Mouse (Mus musculus) lung, postnatal 4 days (tissue): Measurements from ENCODE around the gene Gm13290.
"Not testable (repeated sequence)": the region's sequence is repeated elsewhere in the genome, so short reads cannot be mapped to it uniquely, and the experiment has no call there.

Experiments used
- DNase-seq, 2 experiments: peaks; one replicate each; pipeline ENCODE4 v3.0.0; 2021

Gene Gm13290

DNA sequence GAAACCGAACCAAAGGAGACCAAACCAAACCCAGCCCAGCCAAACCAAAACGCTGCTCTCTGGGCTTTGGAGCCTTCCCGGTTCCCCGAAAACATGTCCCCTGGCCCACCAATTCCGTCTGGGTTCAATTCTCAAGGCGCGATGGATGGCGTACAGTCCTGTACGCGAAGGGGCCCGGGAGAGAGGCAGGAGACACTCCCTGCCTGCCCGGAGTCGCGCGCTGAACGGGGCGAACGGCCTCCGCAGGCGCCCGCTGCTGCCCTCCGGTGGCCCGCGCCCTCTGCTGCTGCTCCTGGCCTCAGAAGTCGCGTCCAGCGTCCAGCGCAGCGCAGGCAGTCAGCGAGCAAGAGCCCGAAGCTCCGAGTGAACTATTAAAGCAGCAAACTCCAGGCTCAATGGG is at the start of gene Gm13290:
Gm13290 (plus strand) TSS at position 301 of the 400 bp plus-strand sequence.
- not testable (repeated sequence) for DNase-seq

DNA sequence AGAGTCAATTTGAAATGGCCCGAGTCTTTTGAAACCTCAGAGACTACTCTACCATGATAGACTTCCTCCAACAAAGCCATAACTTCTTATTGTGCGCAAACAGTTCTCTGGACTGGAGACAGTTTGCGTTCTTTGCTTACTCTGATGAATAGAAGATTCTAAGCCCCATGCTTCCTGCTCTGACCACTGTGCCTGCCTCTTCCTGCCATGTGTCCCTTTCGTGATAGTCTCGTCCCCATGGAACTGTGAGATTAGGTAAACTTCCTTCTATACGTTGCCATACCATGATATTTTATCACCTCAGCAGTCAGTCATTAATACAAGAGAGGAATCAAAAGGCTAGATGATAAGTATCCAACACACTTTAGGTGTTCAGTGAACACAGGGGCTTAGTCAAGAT is 46.9 kb upstream of the Gm13290 start:
- DNase-seq: no peak

DNA sequence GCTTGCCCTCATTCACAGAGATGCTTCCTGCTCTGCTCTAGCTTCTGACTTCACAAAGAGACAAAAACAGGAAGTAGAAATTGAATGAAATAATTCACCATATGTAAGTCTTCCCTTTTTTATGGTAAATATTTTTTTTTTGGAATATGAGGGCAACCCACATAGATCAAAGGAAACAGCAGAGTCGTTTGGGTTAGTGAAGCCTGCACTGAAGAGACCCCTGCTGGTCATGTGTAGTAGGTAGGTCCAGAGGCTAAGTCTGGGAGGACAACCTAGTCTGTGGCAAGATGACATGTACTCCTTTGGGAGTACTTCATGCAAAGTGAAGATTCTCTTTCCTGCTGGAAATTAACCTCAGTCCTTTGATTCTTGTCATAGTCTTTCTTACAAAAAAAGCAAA is 46.3 kb upstream of the Gm13290 start:
- peak in 1 of 2 experiments; percentile 49 for DNase-seq

DNA sequence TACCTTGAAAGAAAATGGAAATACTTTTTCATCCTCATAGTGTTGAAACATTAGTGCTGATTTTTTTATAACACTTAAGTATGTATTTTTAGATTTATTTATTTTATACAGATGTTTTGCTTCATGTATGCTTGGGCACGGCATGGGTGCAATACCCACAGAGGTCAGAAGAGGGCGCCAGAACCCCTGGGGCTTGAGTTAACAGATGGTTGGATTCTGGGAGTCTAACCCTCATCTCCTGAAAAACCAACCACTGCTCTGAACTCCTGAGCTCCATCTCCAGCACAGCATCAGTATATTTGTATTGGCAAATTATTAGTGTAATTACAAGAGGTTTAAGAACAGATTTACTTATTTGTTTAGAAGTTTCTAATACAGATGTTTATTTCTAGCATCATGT is 35.2 kb upstream of the Gm13290 start:
- peak; percentile 75 to 83 for DNase-seq

DNA sequence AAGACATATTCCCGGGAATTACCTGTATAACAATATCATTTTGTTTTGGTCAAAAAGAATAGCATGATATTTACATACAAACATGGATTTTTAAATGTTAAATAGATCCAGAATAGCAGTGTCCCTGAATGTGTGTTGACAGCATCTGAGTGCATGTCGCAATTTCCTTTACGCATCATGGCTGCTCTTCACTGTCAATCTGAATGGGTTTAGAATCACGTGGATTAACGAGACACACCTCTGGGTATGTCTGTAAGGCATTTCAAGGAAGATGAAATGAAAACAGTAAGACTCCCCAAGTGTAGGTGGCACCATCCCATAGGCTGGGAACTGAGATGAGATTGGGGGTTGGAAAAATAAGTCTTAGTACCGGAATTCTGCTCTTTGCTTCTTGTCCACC is 34.6 kb upstream of the Gm13290 start:
- DNase-seq: no peak

DNA sequence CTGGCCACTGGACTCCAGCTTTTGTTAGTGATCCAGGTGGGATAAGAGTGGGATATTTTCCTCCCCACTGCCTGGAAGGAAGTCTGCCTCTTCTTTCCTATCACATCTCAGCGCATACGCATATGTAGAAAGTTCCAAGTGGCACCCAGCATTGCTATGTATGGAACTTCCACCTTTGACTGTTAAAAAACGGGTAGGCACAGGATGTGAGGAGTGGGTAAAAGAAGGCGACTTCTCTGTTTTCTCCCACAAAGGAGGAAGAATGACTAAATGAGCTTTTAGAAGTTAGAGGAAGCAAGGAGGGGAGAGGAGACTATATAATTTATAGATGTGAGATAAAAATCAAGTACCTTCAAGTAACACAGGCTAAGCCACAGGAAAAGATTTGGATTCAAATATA is 32.2 kb upstream of the Gm13290 start:
- DNase-seq: no peak

DNA sequence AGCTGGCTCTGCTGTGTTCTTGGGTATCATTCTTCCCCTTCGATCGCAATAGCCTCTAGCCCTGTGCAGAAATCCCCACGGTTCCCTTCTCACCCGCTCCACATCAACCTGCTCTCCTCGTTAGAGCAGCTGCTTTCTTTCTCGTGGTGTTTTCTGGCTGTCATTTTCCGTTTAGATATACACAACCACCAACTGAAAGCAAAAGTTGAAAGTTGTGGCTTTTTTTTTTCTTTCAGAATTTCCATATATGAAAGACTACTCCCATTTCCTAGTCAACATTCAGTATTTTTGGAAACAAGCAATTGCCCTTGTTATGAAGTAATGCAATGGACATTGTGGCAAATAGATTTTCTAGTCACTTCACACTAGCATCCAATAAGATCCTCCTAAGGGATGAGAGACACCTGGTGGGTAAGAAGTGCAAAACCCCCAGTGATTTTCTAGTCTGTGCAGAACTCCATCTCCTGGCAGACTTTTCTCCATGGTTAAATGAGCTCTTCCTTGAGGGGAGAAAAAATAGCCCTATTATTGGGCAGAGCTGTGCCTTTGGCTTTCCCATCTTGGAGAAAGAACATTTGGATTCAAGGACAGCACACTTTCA is 30.8 kb upstream of the Gm13290 start:
- no peak for DNase-seq

DNA sequence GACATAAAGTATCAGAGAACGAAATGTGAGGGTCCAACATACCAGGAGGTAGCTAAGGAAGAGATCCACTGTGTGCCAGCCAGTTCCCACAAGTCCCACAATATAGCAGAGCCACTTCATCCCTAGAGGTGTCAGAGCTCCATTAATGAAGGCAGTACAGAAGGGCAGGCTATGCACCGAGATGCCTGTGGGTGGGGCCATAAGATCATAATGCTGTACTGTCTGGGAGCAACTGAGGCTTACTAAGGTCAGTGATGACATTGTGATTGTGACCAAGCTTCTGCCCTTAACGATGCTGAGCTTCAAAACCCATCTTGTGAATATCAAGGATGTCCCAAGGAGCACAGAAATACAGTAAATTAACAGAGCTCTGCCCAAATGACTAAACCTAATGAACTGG is 29.4 kb upstream of the Gm13290 start:
- DNase-seq: no peak

DNA sequence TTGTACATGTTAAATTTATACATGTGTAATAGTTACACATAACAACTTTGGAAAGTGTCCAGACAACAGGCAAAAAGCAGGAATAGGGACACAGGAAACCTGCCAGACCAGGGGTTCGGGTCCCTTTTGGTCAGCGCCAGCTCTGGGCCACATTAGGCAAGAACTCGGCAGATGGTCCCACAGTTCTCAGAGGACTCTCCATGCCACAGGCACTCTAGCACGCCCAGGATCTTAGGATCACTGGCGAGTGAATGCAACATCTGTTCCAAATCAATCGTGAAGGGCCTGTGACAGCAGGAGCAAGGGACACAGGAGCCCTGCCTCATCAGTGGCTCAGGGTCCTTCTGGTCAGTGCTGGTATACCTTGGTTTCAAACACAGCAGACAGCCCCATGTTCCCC is 23.7 kb upstream of the Gm13290 start:
- no peak for DNase-seq

DNA sequence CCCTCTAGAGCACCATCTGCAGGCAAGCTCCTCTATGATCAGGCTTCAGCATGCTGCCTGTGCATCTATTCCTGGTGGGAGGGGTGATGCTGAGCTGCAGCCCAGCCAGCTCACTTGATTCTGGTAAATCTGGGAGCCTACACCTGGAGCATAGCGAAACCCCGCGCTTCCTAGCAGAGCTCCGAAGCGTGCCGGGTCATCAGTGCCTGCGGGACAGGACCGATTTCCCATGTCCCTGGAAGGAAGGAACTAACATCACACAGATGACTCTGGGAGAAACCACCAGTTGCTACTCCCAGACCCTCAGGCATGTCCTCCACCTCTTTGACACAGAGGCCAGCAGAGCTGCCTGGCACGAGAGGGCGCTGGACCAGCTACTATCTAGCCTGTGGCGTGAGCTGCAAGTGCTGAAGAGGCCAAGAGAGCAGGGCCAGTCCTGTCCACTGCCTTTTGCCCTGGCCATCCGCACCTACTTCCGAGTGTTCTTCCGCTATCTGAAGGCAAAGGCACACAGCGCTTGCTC is 18.8 kb upstream of the Gm13290 start, which contains the start of gene Gm13271:
Gm13271 (plus strand) TSS at position 51 of the 523 bp plus-strand sequence.
- peak; percentile 75 to 77 for DNase-seq

DNA sequence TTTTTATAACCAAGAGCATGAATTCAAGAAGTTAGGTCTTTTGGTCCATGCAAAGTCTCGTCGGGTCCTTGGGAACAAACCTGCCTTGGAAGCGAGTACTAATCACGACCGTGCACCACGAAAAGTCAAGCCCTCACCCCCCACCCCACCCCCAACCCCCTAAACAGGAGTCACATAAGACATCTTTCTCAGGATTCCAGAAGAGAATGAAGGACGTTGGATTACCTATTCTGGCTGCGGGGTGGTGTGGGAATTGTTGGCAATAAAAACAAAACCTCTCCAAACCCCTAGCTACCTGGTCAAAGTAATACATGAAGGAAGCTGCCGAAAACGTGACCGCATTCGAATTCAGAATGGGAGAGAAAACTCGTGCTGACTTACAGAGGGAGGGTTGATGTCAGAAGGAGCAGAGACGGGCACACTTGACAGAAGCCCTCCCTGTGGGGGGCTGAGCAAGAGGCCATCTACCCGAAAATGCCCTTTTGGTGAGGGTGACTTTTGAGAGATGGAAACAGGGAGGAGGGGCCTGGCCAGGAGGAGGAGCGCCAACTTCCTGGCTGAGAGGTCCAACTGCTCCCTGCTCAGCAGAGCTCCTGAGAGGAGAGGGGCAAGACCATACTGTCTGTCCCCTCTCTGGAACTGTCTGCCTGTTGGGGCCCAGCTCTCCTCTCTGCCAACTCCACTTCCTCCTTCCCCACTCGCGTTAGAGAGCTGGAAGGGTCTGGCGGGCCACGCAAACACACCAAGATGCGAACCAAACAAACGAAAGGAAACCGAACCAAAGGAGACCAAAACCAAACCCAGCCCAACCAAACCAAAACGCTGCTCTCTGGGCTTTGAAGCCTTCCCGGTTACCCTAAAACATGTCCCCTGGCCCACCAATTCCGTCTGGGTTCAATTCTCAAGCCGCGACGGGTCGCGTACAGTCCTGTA is 16.8 kb upstream of the Gm13290 start:
- DNase-seq: not testable (repeated sequence)

DNA sequence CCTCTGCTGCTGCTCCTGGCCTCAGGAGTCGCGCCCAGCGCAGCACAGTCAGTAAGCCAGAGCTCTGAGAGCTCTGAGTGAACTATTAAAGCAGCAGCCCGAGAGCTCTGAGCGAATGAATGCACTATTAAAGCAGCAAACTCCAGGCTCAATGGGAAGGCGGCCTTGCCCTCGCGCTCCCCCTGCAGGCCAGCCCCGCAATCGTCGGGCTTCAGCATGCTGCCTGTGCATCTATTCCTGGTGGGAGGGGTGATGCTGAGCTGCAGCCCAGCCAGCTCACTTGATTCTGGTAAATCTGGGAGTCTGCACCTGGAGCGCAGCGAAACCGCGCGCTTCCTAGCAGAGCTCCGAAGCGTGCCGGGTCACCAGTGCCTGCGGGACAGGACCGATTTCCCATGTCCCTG is 16.0 kb upstream of the Gm13290 start:
- DNase-seq: peak; percentile 91

DNA sequence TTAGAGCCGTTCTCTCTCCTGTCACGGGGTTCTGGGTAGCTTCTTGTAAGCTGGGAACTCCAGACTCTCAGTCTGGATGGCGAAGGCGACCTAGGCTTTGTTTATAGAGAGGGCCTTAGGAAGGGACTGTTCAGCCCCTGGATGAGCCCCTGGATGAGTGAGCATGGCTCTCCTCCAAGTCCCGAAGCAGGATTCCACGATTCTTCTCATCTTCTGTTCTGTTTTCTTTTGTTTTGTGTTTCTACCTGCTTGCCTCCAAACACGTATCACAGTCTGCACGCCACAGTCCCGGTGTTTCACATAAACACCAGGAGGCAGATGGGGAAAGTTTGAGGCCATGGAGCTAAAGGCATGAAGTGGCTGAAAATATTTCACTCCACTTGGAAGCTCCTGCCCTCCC is 14.9 kb upstream of the Gm13290 start:
- not testable (repeated sequence) for DNase-seq

DNA sequence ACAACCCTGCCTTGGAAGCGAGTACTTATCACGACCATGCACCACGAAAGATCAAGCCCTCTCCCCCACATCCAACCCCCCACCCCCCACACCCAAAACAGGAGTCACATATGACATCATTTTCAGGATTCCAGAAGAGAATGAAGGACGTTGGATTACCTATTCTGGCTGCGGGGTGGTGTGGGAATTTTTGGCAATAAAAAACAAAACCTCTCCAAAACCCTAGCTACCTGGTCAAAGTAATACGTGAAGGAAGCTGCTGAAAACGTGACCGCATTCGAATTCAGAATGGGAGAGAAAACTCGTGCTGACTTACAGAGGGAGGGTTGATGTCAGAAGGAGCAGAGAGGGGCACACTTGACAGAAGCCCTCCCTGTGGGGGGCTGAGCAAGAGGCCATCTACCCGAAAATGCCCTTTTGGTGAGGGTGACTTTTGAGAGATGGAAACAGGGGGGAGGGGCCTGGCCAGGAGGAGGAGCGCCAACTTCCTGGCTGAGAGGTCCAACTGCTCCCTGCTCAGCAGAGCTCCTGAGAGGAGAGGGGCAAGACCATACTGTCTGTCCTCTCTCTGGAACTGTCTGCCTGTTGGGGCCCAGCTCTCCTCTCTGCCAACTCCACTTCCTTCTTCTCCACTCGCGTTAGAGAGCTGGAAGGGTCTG is 13.9 kb upstream of the Gm13290 start, which contains the start of gene Gm13283:
Gm13283 (plus strand) TSS at position 510 of the 659 bp plus-strand sequence.
- peak; percentile 50 for DNase-seq

DNA sequence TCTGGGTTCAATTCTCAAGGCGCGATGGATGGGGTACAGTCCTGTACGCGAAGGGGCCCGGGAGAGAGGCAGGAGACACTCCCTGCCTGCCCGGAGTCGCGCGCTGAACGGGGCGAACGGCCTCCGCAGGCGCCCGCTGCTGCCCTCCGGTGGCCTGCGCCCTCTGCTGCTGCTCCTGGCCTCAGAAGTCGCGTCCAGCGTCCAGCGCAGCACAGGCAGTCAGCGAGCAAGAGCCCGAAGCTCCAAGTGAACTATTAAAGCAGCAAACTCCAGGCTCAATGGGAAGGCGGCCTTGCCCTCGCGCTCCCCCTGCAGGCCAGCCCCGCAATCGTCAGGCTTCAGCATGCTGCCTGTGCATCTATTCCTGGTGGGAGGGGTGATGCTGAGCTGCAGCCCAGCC is 13.2 kb upstream of the Gm13290 start:
- peak; percentile 86 to 93 for DNase-seq

DNA sequence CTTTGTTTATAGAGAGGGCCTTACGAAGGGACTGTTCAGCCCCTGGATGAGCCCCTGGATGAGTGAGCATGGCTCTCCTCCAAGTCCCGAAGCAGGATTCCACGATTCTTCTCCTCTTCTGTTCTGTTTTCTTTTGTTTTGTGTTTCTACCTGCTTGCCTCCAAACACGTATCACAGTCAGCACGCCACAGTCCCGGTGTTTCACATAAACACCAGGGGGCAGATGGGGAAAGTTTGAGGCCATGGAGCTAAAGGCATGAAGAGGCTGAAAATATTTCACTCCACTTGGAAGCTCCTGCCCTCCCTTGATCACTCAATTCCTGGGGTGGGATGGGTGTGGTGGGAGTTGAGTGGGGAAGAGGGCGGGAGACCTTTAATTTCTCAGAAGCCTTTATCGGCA is 11.9 kb upstream of the Gm13290 start:
- peak; percentile 75 to 78 for DNase-seq

DNA sequence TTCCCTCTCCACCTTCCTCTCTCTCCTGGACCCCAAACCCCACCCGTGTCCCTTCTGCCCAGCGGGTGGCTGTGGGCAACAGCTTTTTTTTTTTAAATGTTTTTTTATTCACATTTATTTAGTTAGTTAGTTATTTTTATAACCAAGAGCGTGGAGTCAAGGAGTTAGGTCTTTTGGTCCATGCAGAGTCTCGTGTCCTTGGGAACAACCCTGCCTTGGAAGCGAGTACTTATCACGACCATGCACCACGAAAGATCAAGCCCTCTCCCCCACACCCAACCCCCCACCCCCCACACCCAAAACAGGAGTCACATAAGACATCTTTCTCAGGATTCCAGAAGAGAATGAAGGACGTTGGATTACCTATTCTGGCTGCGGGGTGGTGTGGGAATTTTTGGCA is 11.3 kb upstream of the Gm13290 start:
- peak in 1 of 2 experiments; percentile 27 for DNase-seq

DNA sequence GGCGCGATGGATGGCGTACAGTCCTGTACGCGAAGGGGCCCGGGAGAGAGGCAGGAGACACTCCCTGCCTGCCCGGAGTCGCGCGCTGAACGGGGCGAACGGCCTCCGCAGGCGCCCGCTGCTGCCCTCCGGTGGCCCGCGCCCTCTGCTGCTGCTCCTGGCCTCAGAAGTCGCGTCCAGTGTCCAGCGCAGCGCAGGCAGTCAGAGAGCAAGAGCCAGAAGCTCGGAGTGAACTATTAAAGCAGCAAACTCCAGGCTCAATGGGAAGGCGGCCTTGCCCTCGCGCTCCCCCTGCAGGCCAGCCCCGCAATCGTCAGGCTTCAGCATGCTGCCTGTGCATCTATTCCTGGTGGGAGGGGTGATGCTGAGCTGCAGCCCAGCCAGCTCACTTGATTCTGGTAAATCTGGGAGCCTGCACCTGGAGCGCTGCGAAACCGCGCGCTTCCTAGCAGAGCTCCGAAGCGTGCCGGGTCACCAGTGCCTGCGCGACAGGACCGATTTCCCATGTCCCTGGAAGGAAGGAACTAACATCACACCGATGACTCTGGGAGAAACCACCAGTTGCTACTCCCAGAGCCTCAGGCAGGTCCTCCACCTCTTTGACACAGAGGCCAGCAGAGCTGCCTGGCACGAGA is 10.1 kb upstream of the Gm13290 start:
- DNase-seq: peak; percentile 66 to 88

DNA sequence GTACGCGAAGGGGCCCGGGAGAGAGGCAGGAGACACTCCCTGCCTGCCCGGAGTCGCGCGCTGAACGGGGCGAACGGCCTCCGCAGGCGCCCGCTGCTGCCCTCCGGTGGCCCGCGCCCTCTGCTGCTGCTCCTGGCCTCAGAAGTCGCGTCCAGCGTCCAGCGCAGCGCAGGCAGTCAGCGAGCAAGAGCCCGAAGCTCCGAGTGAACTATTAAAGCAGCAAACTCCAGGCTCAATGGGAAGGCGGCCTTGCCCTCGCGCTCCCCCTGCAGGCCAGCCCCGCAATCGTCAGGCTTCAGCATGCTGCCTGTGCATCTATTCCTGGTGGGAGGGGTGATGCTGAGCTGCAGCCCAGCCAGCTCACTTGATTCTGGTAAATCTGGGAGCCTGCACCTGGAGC is 3.0 kb downstream of the Gm13290 start, which contains the start of gene Gm13289:
Gm13289 (plus strand) TSS at position 301 of the 400 bp plus-strand sequence.
- DNase-seq: not testable (repeated sequence)

DNA sequence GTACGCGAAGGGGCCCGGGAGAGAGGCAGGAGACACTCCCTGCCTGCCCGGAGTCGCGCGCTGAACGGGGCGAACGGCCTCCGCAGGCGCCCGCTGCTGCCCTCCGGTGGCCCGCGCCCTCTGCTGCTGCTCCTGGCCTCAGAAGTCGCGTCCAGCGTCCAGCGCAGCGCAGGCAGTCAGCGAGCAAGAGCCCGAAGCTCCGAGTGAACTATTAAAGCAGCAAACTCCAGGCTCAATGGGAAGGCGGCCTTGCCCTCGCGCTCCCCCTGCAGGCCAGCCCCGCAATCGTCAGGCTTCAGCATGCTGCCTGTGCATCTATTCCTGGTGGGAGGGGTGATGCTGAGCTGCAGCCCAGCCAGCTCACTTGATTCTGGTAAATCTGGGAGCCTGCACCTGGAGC is 5.9 kb downstream of the Gm13290 start, which contains the start of gene Gm13272:
Gm13272 (plus strand) TSS at position 301 of the 400 bp plus-strand sequence.
- DNase-seq: not testable (repeated sequence)

DNA sequence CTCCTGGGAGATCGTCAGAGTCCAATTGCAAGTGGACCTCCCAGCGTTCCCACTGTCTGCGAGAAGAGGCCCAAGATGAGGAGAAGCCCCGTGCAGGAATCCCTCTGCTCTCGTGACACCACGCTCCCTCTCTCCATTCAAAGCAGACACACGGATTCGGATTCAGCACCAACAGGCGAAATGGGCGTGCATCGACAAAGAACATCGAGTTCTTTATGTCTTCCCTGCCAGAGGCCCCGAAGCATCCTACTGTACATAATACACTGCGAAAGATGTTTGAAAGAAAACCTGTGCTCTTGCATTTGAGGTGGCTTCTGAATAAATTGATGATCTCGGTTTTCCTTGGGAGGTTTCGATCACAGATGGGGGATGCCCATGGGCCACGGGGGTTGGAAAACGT is 6.7 kb downstream of the Gm13290 start:
- not testable (repeated sequence) for DNase-seq

DNA sequence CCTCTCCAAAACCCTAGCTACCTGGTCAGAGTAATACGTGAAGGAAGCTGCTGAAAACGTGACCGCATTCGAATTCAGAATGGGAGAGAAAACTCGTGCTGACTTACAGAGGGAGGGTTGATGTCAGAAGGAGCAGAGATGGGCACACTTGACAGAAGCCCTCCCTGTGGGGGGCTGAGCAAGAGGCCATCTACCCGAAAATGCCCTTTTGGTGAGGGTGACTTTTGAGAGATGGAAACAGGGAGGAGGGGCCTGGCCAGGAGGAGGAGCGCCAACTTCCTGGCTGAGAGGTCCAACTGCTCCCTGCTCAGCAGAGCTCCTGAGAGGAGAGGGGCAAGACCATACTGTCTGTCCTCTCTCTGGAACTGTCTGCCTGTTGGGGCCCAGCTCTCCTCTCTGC is 8.2 kb downstream of the Gm13290 start, which contains the start of gene Ifnz:
Ifnz (plus strand) TSS at position 301 of the 400 bp plus-strand sequence.
- DNase-seq: not testable (repeated sequence)
